Mouse (Mus musculus): ENCODE measurements at regions not wholly inside any gene's neighbourhood (a gene's known extent, or its start where the extent isn't known, plus 50 kb on each side); places are given as distances from the start of the nearest gene placed in this dataset.

- TF ChIP-seq POLR2A (IDR thresholded peaks at IDR 0.05; ENCODE audit: extremely low read depth, insufficient read depth, low read length) (no peak), CTCF (IDR thresholded peaks at IDR 0.05; ENCODE audit: low read depth, low read length) (no peak)
Observed at GRCm38 (mm10) chr16:80920711-80921279, 279.7 kb upstream of the Ncam2 start.

Data from liver, adult 2 months (tissue).